Mouse (Mus musculus) forebrain, embryonic 10.5 days (tissue): ENCODE data around the gene Psme4. TPM values are rescaled to one million over a fixed set of nuclear protein-coding genes. Genes with fewer than 3 reads are reported as not detected.

Experiments
- DNase-seq: peaks from one replicate; pipeline ENCODE4 v3.0.0-alpha.2; 2017; ENCODE audit warnings: low spot score; ENCODE audit errors: extremely low spot score
- H3K27ac ChIP-seq: fragments of 300-500 bp; sonication (generic); 2 replicates; pipeline ENCODE4 v1.5.1; 2016; ENCODE audit warnings: mild to moderate bottlenecking
- H3K27me3 ChIP-seq: fragments of 300-500 bp; sonication (generic); 2 replicates; pipeline ENCODE4 v1.6.1; 2016; ENCODE audit warnings: mild to moderate bottlenecking; ENCODE audit not compliant: poor library complexity, severe bottlenecking
- H3K36me3 ChIP-seq: fragments of 300-500 bp; sonication (generic); replicated peaks from 2 replicates; pipeline ENCODE4 v1.6.1; 2016; ENCODE audit warnings: mild to moderate bottlenecking, moderate library complexity
- H3K4me1 ChIP-seq: fragments of 300-500 bp; sonication (generic); 2 replicates; pipeline ENCODE4 v1.6.1; 2016
- H3K4me3 ChIP-seq: fragments of 300-500 bp; sonication (generic); 2 replicates; pipeline ENCODE4 v1.5.1; 2016; ENCODE audit warnings: mild to moderate bottlenecking, moderate library complexity
- H3K9me3 ChIP-seq: fragments of 300-500 bp; sonication (generic); 2 replicates; pipeline ENCODE4 v1.6.1; 2016; ENCODE audit warnings: mild to moderate bottlenecking, moderate library complexity
- WGBS: fragments of 180-500 bp; shearing (Covaris S2); methylation state at CpG from one replicate; pipeline ENCODE4 v1.1.7; 2016; 5-methylcytosine and 5-hydroxymethylcytosine counted together
- polyA plus RNA-seq: library from polyadenylated mRNA; unstranded; fragments of >200 nt; fragmentation: Nextera tagmentation; extraction: Ambion mirVana; gene quantifications from 2 replicates; pipeline ENCODE4 v1.2.1, GENCODE M21; 2016

The Psme4 gene
- polyA plus RNA-seq, 1 experiment from 2014 or later, result 25.9 TPM

GRCm38 (mm10) chr11:30765076-30765475 is 6.5 kb upstream of the Psme4 start:
- 91% methylated on average over 1 of the region's 1 CpGs for WGBS
- no peak overlapping the region for H3K4me3 ChIP-seq
- no peaks in the 10 kb centered on the region for H3K27me3 ChIP-seq
- no peak overlapping the region for H3K27ac ChIP-seq
- H3K9me3 ChIP-seq, result no peaks in the 10 kb centered on the region
- H3K36me3 ChIP-seq, result no peaks in the 10 kb centered on the region
- no peaks in the 10 kb centered on the region for H3K4me1 ChIP-seq
- DNase-seq, result no peak

DNA sequence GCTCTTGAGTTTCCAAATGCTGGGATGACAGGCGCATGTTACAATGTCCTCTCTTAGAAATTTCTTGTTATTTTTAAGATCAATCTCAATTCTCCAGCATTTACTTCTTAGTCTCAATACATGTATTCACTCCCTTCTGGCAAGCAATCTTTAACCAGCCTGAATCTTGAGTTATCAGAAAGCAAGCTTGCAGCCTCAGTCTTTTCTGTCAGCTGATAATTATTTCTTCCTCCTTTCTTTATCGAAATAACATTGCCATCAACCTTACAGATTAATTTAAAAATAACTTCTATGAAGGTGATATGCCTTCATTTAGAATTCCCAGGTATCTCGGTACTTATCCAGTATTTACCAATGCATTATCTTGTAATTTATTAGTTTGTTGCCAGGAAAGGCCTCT is 709 bp upstream of the Psme4 start:
- WGBS, result 81% methylated on average over 3 of the region's 3 CpGs
- H3K4me3 ChIP-seq, result peak overlapping the region; percentile 95
- H3K4me1 ChIP-seq, result peaks cover 20% of the 10 kb centered on the region
- H3K27me3 ChIP-seq, result no peaks in the 10 kb centered on the region
- H3K36me3 ChIP-seq, result no peaks in the 10 kb centered on the region
- H3K27ac ChIP-seq, result peak overlapping the region; percentile 96
- no peaks in the 10 kb centered on the region for H3K9me3 ChIP-seq
- DNase-seq, result no peak

DNA sequence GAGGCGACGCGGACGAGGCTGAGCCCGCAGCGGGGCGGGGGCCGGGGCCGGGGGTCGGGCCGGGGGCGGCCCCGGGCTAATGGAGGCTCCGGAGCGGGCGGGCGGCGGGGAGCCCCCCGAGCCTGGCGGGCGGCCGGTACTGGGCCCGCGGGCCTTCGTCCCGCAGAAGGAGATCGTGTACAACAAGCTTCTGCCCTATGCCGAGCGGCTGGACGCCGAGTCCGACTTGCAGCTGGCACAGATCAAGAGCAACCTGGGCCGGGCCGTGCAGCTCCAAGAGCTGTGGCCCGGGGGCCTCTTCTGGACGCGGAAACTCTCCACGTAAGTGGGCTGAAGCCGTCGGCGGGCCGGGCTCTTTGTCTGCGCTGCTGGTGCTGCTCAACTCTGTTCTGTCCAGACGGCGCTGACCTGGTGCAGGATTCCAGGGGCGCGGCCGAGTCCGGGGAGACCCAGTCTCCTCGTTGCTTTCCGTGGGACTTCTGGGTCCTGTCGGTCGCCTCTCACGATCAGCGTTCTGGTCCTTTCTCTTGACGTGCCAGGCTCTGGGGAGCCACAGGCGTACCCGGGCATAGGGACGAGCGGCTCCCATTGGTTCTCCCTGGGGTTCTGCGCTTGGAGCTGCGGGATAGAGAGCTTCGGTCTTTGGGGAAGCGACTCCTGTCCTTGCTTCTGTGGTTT is 517 bp downstream of the Psme4 start:
- peak overlapping the region; percentile 96 for H3K27ac ChIP-seq
- no peaks in the 10 kb centered on the region for H3K27me3 ChIP-seq
- under 1% methylated on average over 59 of the region's 64 CpGs for WGBS
- no peaks in the 10 kb centered on the region for H3K36me3 ChIP-seq
- peak overlapping the region; percentile 95 for H3K4me3 ChIP-seq
- no peaks in the 10 kb centered on the region for H3K9me3 ChIP-seq
- peaks cover 20% of the 10 kb centered on the region for H3K4me1 ChIP-seq
- DNase-seq, result peak; percentile 67

DNA sequence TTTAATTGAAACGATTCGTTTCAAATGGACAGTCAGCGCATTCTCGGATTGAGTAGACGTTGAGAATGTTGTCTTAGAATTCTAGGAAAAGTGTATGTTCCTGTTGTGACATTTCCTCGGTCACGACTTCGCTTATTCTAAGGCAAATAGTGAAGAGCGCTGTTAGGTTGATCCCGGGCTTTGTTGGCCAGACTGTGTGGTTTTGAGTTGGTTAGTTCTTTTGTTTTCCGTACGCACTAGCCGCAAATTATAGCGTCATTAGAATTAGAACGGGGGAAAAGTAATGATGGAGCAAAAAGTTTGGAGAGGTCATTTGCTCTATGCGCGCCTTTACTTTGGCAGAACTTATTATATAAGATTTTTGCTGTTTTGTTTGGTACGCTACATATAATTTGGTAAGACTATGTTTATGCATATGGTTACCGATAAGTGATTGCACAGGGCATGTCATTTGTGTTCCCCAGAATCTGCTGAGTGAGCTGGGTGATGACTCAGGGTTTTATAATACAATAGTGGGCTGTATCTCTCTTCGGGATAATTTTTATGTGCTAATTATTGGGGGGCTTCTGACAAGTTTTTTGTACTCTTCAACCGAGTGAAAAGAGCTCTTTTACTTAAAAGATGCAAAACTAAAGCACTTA is 1.4 kb downstream of the Psme4 start:
- H3K27ac ChIP-seq, result peak overlapping the region; percentile 96
- H3K9me3 ChIP-seq, result no peaks in the 10 kb centered on the region
- no peaks in the 10 kb centered on the region for H3K27me3 ChIP-seq
- H3K4me3 ChIP-seq, result peak overlapping the region; percentile 95
- H3K36me3 ChIP-seq, result no peaks in the 10 kb centered on the region
- DNase-seq, result no peak
- peaks cover 25% of the 10 kb centered on the region for H3K4me1 ChIP-seq
- WGBS, result 5% methylated on average over 21 of the region's 21 CpGs

GRCm38 (mm10) chr11:30774638-30775037 is 3.1 kb downstream of the Psme4 start:
- no peaks in the 10 kb centered on the region for H3K27me3 ChIP-seq
- peaks cover 25% of the 10 kb centered on the region for H3K4me1 ChIP-seq
- WGBS, result 95% methylated on average over 1 of the region's 1 CpGs
- no peaks in the 10 kb centered on the region for H3K9me3 ChIP-seq
- no peaks in the 10 kb centered on the region for H3K36me3 ChIP-seq
- H3K27ac ChIP-seq, result no peak overlapping the region
- H3K4me3 ChIP-seq, result no peak overlapping the region
- DNase-seq, result no peak

GRCm38 (mm10) chr11:30777498-30777897 is 6.0 kb downstream of the Psme4 start:
- 81% methylated on average over 4 of the region's 4 CpGs for WGBS
- Histone ChIP-seq H3K9me3 (no peaks in the 10 kb centered on the region), H3K4me1 (peaks cover 20% of the 10 kb centered on the region), H3K27ac (no peak overlapping the region), H3K36me3 (no peaks in the 10 kb centered on the region), H3K27me3 (no peaks in the 10 kb centered on the region), H3K4me3 (no peak overlapping the region)
- no peak for DNase-seq

- peaks cover 10% of the 10 kb centered on the region for H3K36me3 ChIP-seq
- no peak overlapping the region for H3K4me3 ChIP-seq
- peaks cover 8% of the 10 kb centered on the region for H3K9me3 ChIP-seq
- DNase-seq, result no peak
- WGBS, result 87% methylated on average over 2 of the region's 2 CpGs
- H3K27me3 ChIP-seq, result no peaks in the 10 kb centered on the region
- H3K4me1 ChIP-seq, result peaks cover 5% of the 10 kb centered on the region; the same call in 1 of the 2 replicates
- no peak overlapping the region for H3K27ac ChIP-seq
Measured at GRCm38 (mm10) chr11:30780893-30781292, 9.4 kb downstream of the Psme4 start.

- Histone ChIP-seq H3K4me1 (peaks cover 5% of the 10 kb centered on the region; the same call in 1 of the 2 replicates), H3K27ac (no peak overlapping the region), H3K9me3 (peaks cover 8% of the 10 kb centered on the region), H3K27me3 (no peaks in the 10 kb centered on the region), H3K36me3 (peaks cover 10% of the 10 kb centered on the region), H3K4me3 (no peak overlapping the region)
- 93% methylated on average over 1 of the region's 1 CpGs for WGBS
- no peak for DNase-seq
Measured at GRCm38 (mm10) chr11:30781612-30782011, 10.1 kb downstream of the Psme4 start.

DNA sequence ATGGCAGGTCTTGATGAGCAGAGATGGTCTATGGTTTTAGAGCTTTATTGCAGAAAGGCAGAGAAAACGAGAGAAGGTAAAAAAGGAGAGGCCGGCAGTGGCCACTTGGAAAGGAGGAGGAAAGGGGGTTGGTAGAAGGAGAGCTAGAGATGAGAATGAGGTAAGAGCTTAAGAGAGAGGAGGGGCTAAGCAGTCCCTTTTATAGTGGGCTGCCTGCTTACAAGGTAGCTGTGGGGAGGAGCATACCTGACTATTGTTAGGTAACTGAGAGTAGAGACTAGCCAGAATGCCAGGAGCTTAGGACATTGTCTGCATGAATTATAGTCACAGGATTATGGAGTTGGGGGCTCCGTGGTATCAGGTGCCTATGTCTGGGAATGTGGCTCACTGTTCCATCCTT is 14.0 kb downstream of the Psme4 start:
- Histone ChIP-seq H3K4me1 (no peaks in the 10 kb centered on the region), H3K9me3 (peaks cover 8% of the 10 kb centered on the region), H3K27me3 (no peaks in the 10 kb centered on the region), H3K36me3 (peaks cover 10% of the 10 kb centered on the region), H3K27ac (no peak overlapping the region), H3K4me3 (no peak overlapping the region)
- DNase-seq, result no peak
- 57% methylated on average over 3 of the region's 3 CpGs for whole genome bisulfite sequencing

- Histone ChIP-seq H3K27me3 (no peaks in the 10 kb centered on the region), H3K9me3 (peaks cover 8% of the 10 kb centered on the region), H3K27ac (no peak overlapping the region), H3K4me3 (no peak overlapping the region), H3K4me1 (no peaks in the 10 kb centered on the region), H3K36me3 (peaks cover 12% of the 10 kb centered on the region)
- no peak for DNase-seq
- WGBS, result 90% methylated on average over 7 of the region's 7 CpGs
Measured at GRCm38 (mm10) chr11:30786230-30786983, 14.9 kb downstream of the Psme4 start.

GRCm38 (mm10) chr11:30792680-30793079 is 21.2 kb downstream of the Psme4 start:
- Histone ChIP-seq H3K27ac (no peak overlapping the region), H3K36me3 (peaks cover 47% of the 10 kb centered on the region), H3K9me3 (no peaks in the 10 kb centered on the region), H3K4me3 (no peak overlapping the region), H3K27me3 (no peaks in the 10 kb centered on the region), H3K4me1 (no peaks in the 10 kb centered on the region)
- DNase-seq, result no peak
- 97% methylated on average over 7 of the region's 7 CpGs for WGBS

- Histone ChIP-seq H3K27ac (no peak overlapping the region), H3K4me3 (no peak overlapping the region), H3K9me3 (no peaks in the 10 kb centered on the region), H3K4me1 (no peaks in the 10 kb centered on the region), H3K36me3 (peaks cover 47% of the 10 kb centered on the region), H3K27me3 (no peaks in the 10 kb centered on the region)
- no peak for DNase-seq
- WGBS, result 97% methylated on average over 1 of the region's 1 CpGs
Measured at GRCm38 (mm10) chr11:30793753-30794152, 22.2 kb downstream of the Psme4 start.

GRCm38 (mm10) chr11:30797236-30797635 is 25.7 kb downstream of the Psme4 start:
- Histone ChIP-seq H3K36me3 (peaks cover 37% of the 10 kb centered on the region), H3K4me1 (no peaks in the 10 kb centered on the region), H3K4me3 (no peak overlapping the region), H3K9me3 (no peaks in the 10 kb centered on the region), H3K27me3 (no peaks in the 10 kb centered on the region), H3K27ac (no peak overlapping the region)
- DNase-seq, result no peak
- 87% methylated on average over 2 of the region's 2 CpGs for WGBS
